Mouse (Mus musculus) intestine, embryonic 16.5 days (tissue): ENCODE results near the gene Herpud2. TPM values are rescaled to one million over a fixed set of nuclear protein-coding genes. Genes with fewer than 3 reads are reported as not detected.

Experiments
- ATAC-seq: fragments of 200-750 bp; cut with Nextera tagmentation; 2 replicates; pipeline ENCODE4 v1.8.0; 2017; ENCODE audit warnings: moderate TSS enrichment, moderate library complexity
- H3K27ac ChIP-seq: fragments of 300-500 bp; sonication (generic); 2 replicates; pipeline ENCODE4 v1.5.1; 2014; ENCODE audit warnings: mild to moderate bottlenecking, low read length
- H3K27me3 ChIP-seq: fragments of 300-500 bp; sonication (generic); replicated peaks from 2 replicates; pipeline ENCODE4 v1.6.1; 2014; ENCODE audit warnings: low read length, control low read depth, mixed read lengths; ENCODE audit not compliant: control insufficient read depth, insufficient read depth
- H3K36me3 ChIP-seq: fragments of 300-500 bp; sonication (generic); 2 replicates; pipeline ENCODE4 v1.6.1; 2014; ENCODE audit warnings: low read length, control low read depth; ENCODE audit not compliant: control insufficient read depth, insufficient read depth
- H3K4me1 ChIP-seq: fragments of 300-500 bp; sonication (generic); 2 replicates; pipeline ENCODE4 v1.6.1; 2014; ENCODE audit warnings: low read length, control low read depth, mixed read lengths; ENCODE audit not compliant: control insufficient read depth, insufficient read depth
- H3K4me2 ChIP-seq: fragments of 300-500 bp; sonication (generic); 2 replicates; pipeline ENCODE4 v1.6.1; 2014; ENCODE audit warnings: low read depth, low read length, control low read depth
- H3K4me3 ChIP-seq: fragments of 300-500 bp; sonication (generic); 2 replicates; pipeline ENCODE4 v1.5.1; 2014; ENCODE audit warnings: mild to moderate bottlenecking, low read length
- H3K9ac ChIP-seq: fragments of 300-500 bp; sonication (generic); 2 replicates; pipeline ENCODE4 v1.6.1; 2014; ENCODE audit warnings: low read depth, low read length
- H3K9me3 ChIP-seq: fragments of 300-500 bp; sonication (generic); 2 replicates; pipeline ENCODE4 v1.6.1; 2016; ENCODE audit warnings: low read length, control low read depth; ENCODE audit not compliant: control insufficient read depth
- WGBS: fragments of 180-500 bp; shearing (Covaris S2); extraction: QIAGEN DNeasy Blood & Tissue Kit; methylation state at CpG from one replicate; pipeline ENCODE4 v1.1.7; 2014; 5-methylcytosine and 5-hydroxymethylcytosine counted together
- polyA plus RNA-seq: library from polyadenylated mRNA; unstranded; fragments of >200 nt; fragmentation: Nextera tagmentation; extraction: Ambion mirVana; gene quantifications from 2 replicates; pipeline ENCODE4 v1.2.1, GENCODE M21; 2015

The Herpud2 gene
- polyA plus RNA-seq, 1 experiment from 2014 or later: 17.6 TPM

- Histone ChIP-seq H3K4me3 (no peak overlapping the region), H3K27ac (no peak overlapping the region), H3K9me3 (no peaks in the 10 kb centered on the region), H3K4me1 (no peaks in the 10 kb centered on the region), H3K9ac (no peak overlapping the region), H3K4me2 (no peak overlapping the region), H3K27me3 (no peaks in the 10 kb centered on the region), H3K36me3 (no peaks in the 10 kb centered on the region)
- ATAC-seq: no peak
- WGBS: 94% methylated on average over 1 of the region's 1 CpGs
These were observed 79.0 kb downstream of the Herpud2 start for GRCm38 (mm10) chr9:25072666-25073065.

GRCm38 (mm10) chr9:25058726-25059125, 92.9 kb downstream of the Herpud2 start:
- Histone ChIP-seq H3K27ac (no peak overlapping the region), H3K4me2 (no peak overlapping the region), H3K4me1 (no peaks in the 10 kb centered on the region), H3K27me3 (no peaks in the 10 kb centered on the region), H3K9me3 (no peaks in the 10 kb centered on the region), H3K4me3 (no peak overlapping the region), H3K9ac (no peak overlapping the region), H3K36me3 (no peaks in the 10 kb centered on the region)
- no peak for ATAC-seq
- 58% methylated on average over 2 of the region's 3 CpGs for WGBS

Other genes starting within 250 kb of the Herpud2 start
- gene Gm10181, start 62.4 kb downstream of the Herpud2 start, polyA plus RNA-seq: not detected in 2 replicates
- gene Sept7, start 100.6 kb upstream of the Herpud2 start, polyA plus RNA-seq: 197 and 208 TPM in 2 replicates